Mouse (Mus musculus): ENCODE results near the gene Hmcn1.
A peak's percentile ranks its signal among the peaks of the same experiment; 100 is the strongest.

The Hmcn1 gene

GRCm38 (mm10) chr1:150991745-150992554, 1.3 kb downstream of the Hmcn1 start:
- no peak for DNase-seq

DNA sequence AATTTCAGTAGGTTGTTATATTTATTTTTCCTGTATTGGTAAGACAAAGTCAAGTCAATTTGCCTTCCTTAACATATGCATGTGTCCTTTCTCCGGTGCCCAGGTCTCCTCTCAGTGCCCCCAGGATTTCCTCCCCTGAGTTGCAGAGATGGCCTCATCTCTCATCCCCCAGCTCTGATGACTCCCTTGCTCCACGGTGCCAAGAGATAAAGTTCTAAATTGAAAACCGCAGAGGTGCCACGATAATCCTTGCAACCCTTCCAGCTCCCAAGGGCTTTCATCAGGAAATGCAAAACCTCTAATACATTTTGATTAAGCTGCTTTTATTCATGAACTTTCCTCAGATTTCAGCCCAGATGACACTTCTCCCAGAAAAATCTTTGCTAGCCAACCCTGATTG, 8.3 kb downstream of the Hmcn1 start:
- no peak for DNase-seq

- no peak for DNase-seq
Observed at GRCm38 (mm10) chr1:150984092-150984503, 9.1 kb downstream of the Hmcn1 start.

DNA sequence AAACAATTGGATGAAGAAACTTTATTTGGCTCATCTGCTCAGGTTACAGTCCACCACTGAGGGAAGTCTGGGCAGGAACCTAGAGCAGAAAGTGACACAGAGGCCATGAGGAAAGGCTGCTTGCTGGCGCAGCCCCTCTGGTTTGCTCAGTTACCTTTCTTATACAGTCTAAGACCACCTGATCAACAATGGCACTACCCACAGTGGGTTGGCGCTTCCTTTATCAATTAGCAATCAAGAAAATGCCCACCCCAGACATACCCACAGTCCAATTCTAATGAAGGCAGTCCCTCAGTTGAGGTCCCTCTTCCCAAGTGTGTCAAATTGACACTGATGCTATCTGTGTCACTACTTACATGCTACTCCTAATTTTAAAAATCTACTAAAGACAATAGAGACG, 14.6 kb downstream of the Hmcn1 start:
- no peak for DNase-seq

DNA sequence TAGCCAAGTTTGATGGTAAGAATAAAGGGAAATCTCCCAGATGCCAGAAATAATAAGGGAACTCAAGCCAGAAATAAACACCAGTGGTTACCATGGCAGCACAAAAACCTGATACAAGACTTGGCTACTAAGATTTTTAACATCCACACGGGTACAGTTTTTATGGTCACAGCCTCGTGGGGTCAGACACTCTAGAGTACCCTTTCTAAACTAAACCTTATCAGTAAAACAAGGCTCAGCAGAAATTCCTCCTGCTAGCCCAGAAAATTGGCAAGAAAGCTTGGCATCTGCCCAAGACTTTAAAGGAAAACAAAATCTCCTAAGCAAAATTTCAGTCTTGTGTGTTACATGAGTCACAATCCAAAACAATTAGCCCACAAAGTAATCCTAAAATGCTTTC, 17.0 kb downstream of the Hmcn1 start:
- no peak for DNase-seq

GRCm38 (mm10) chr1:150959486-150960074, 33.7 kb downstream of the Hmcn1 start:
- DNase-seq = no peak

DNA sequence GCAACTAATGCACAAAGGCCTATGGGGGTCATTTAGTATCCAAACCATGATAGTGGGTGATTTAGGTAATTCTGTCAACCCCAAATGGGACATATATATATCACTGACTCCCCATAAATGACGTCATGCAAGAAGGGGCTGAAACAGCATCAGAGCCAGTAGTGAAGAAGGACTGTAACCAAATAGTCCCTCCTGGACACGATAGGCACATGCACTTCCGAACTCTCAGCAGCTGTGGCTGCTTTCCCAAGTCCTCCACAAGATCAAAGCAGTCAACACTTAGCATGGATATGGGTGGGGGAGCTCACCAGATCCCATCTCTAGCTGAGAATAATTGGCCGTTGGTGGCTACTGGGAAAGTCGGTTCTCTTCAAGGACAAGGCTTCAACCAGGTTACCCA, 42.2 kb downstream of the Hmcn1 start:
- no peak for DNase-seq

GRCm38 (mm10) chr1:150950046-150950445, 43.2 kb downstream of the Hmcn1 start:
- no peak for DNase-seq

GRCm38 (mm10) chr1:150948911-150949310, 44.3 kb downstream of the Hmcn1 start:
- DNase-seq = no peak

DNA sequence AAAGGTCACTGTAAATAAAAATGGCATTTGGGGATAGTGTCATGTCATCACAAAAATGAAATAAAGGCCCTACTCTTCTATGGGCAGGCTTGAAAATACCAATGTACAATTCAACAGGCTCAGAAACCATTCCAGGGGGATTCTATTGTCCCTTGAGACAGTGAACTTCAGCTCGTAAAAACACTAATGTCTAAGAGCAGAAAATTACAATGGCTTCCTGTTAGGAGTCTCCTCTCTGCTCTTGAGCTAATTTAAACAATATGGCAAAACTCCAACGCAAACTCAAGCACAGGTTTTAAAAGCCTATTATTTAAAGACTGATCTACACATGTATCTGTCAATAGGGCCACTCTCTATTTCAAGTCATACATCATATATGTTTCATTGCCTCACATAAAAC, 49.6 kb downstream of the Hmcn1 start:
- no peak for DNase-seq

DNA sequence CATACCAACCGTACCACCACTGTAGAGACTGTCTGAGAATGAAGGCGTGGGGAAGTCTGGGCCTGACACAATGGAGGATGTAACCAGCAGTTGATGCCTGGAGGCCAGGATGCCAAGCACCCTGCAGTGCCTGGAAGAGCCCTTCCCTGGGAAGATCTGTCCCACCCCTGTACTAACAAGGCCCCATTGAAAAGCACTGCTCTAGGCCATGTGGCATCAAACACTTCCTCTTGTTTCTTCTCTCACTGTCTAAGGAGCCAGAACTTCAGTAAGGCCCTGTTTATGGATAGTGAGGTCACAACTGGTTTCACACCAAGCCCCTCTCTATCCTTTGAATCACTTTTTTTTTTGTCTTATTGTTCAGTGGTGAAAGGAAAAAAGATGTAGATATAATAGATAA, 51.1 kb downstream of the Hmcn1 start:
- no peak for DNase-seq

DNA sequence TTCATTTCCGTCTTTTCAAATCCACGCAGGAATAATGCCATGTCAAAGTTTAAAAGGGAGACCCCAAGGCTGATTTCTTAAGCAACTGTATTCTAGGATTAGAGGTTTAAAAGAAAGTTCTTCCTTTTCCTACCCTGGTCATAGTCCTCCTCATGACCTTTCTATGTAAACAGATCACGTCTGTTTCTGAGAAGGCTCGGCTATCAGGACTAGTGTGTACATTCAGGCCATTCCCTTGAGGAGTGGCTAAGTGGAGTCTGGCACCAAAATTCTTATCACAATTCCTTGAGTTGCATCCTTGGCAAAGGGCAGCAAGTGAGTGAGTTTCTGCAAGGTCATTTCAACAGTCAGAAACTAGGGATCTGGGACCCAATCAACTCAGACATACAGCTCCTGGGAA, 56.4 kb downstream of the Hmcn1 start:
- DNase-seq = no peak

GRCm38 (mm10) chr1:150933616-150934015, 59.6 kb downstream of the Hmcn1 start:
- DNase-seq = no peak

DNA sequence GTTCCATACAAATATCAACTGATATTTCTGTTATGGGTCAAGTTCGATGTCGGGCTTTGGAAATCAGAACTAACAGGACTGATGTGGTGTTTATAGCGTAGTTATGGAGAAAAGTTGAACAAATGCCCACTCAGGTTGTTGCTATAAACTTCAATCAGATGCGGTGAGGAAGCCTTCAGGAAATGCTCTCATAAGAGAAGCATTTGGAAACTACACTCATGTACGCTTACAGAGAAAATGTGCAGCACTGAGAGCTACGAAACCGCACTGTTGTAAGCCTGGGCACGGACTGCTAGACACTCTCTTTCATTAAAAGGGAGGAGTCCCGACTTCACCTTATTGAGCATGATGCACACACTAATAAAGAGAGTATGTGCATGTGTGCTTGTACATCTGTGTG, 72.4 kb downstream of the Hmcn1 start:
- DNase-seq = no peak

- peak; percentile 38 for DNase-seq
Observed at GRCm38 (mm10) chr1:150920276-150920675, 73.0 kb downstream of the Hmcn1 start.

DNA sequence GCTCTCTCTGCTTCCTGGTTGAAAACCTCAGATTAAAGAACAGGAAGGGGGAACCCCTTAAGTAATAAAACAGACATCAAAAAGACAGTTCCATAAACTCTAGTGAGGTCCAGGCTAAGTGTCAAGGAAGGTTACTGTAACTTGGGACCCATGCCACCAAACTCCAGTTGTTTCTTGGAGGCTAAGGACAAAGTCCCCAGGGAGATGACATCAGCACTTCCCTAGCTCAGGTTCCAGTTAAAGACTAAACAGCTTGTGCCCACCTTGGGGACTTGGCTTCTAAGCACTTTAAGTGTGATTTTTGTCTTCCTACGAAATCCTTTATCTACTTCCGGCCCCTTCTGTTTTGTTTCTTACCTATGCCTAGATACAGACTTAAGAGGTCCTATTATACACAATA, 78.3 kb downstream of the Hmcn1 start:
- DNase-seq = no peak

GRCm38 (mm10) chr1:150913586-150914136, 79.6 kb downstream of the Hmcn1 start:
- DNase-seq = no peak

GRCm38 (mm10) chr1:150909642-150910041, 83.6 kb downstream of the Hmcn1 start:
- no peak for DNase-seq

DNA sequence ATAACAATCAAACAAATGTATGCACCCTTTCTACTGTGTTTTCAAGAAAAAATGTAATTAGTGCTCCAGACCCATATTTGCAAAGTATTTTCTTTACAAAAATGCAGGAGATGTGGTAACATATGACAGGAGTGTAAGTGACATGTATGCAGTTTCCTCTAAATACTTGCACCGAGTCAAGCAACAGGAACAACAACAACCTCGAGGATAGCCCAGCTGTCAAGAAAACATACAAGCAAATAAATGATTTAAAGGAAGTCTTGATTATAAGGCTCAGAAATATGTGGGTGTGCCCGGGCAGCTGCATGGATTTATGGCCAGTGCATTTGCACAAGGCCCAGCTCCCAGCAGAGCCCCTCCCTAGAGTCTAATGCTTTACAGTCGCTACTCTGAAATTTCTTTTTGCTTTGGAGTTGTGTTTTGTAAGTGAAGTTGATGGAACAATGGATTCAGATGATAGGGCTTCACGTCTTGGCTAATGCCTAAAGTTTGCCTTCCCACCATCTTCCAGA, 99.5 kb downstream of the Hmcn1 start:
- no peak for DNase-seq

DNA sequence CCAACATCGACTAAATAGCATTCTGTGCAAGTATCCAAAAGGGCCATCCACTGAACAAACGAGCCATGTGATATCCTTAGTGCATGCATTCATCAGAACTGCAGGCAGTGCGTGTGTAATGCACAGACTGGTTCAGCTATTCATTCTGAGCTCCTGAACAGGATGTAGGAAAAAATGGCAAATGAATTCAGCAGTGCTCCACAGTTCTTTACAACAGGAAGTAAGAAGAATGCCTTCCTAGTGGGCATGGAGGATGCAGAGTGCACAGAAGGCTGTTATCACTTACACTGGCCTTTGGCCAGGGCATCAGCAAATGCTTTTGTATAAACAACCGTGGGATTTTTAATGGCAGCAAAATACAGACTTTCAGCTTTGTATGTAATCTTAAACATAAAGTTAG, 103.2 kb downstream of the Hmcn1 start:
- DNase-seq = no peak

DNA sequence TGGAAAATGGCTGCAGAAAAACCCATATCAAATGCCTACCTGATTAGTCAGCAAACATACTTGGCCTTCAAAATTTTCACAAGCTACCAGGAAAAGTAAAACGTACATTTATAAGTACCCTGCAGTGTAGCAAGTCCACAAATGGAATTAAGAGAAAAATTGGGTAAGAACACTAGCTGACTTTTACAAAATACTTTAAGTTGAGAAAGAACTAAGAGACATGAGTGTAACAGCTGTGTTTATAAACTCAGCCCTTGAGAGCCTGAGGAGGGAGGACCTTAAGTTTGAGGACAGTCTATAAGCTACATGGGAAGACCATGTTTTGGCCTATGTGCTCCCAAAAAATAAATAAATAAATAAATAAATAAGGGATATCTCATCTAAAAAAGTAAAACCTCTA, 107.0 kb downstream of the Hmcn1 start:
- DNase-seq = no peak

GRCm38 (mm10) chr1:150878421-150878820, 114.8 kb downstream of the Hmcn1 start:
- no peak for DNase-seq

DNA sequence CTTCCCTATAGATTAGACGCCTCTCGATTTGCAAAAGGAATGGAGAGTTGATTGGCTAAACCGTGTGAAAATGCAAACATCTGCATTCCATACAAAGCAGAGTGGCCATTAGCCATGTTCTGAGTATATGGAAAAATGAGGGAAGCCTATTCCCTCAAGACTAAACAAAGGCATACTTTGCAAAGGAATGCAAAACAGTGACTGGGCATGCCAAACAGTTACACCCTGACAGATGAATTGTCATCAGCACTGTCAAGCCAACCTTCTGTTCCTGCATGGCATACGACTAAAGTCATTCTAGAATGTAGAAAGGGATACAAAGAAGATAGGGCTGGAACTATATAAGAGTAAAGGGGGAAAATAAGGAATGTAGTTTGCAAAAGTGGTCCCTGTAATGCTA, 115.3 kb downstream of the Hmcn1 start:
- DNase-seq = peak; percentile 41

- DNase-seq = no peak
Observed at GRCm38 (mm10) chr1:150874025-150874424, 119.2 kb downstream of the Hmcn1 start.
